Mouse (Mus musculus): ENCODE measurements around the gene Hagh. TPM values are rescaled to one million over a fixed set of nuclear protein-coding genes. Genes with fewer than 3 reads are reported as not detected.

The Hagh gene
- polyA plus RNA-seq, 1 experiment from 2014 or later = 24.1 TPM

DNA sequence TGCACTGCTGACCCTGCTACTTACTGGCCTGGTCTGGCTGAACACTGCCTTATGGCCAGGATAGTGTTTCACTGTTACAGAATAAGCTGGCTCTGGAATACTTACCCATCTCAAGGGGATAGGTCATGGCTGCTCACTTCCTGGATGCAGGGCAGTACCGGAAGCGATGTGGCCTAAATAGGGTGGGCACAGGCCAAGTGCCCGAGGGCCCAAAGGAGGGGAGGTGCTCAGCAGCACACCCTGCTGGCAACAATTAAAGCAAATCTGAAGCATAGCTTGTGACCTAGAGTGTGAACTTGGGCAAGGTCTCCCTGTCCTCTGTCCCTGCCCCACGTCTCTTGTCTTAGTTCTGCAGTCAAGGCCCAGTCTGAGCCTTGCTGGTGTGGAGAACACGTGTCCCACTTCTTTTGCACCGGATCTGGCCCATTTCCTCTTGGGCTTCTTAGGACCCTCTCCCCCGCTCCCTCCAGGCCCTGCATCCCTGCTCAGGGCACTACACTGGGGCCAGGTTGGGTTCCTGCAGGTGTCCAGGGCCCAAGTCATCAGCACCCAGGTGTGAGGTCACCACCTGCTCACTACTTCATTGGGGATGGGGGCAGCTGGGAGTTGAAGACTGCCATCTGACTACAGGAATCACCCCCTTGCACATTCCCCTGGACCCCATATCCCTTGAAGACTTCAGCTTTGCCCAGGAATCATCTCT lies 41.9 kb downstream of the Hagh start:
- no peaks in the 10 kb centered on the region; the same call in 1 of the 2 replicates for H3K36me3 ChIP-seq (replicated peaks; ENCODE audit: control insufficient read depth, insufficient read depth, low read depth, low read length)
- no peak overlapping the region for H3K4me2 ChIP-seq (ENCODE audit: low read depth, low read length)
- ATAC-seq (replicated peaks; ENCODE audit: insufficient number of reproducible peaks, low FRiP score, low TSS enrichment, low read depth) (no peak), DNase-seq (ENCODE audit: low spot score) (peak; percentile 54)
- H3K9me3 ChIP-seq (replicated peaks; ENCODE audit: control insufficient read depth, low read length) = no peaks in the 10 kb centered on the region
- H3K4me3 ChIP-seq (ENCODE audit: low read depth, low read length) = no peak overlapping the region
- no peaks in the 10 kb centered on the region; the same call in none of the 2 replicates for H3K4me1 ChIP-seq (ENCODE audit: control insufficient read depth, insufficient read depth, low read length)
- H3K27me3 ChIP-seq (ENCODE audit: control insufficient read depth, insufficient read depth, low read length) = no peaks in the 10 kb centered on the region
- WGBS = 45% methylated on average over 7 of the region's 7 CpGs
- no peak overlapping the region for H3K27ac ChIP-seq (replicated peaks; ENCODE audit: low read depth, low read length)
- H3K9ac ChIP-seq (replicated peaks; ENCODE audit: low read length) = peak overlapping the region; percentile 30; the same call in 1 of the 2 replicates

DNA sequence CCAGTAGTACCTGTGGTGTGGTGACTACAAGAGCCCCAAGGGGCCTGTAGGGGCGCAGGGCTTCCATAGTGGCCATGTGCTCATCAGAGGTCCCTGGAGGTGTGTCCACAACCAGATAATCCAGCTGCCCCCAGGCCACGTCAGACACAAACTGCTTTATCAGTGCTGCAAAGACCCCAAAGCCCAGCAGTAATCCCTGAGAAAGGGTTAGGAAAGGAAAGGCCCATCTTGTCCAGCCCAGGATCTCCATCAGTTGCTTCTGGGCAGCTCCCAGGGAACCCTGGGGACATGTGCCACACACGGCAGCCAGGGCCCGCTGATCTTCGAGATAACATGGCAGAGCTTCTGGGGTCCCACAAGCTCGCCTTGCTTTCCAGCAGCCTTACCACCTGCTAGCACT lies 44.4 kb downstream of the Hagh start:
- Histone ChIP-seq H3K9me3 (replicated peaks; ENCODE audit: control insufficient read depth, low read length) (no peaks in the 10 kb centered on the region), H3K9ac (replicated peaks; ENCODE audit: low read length) (no peak overlapping the region), H3K4me2 (ENCODE audit: low read depth, low read length) (no peak overlapping the region), H3K27me3 (ENCODE audit: control insufficient read depth, insufficient read depth, low read length) (no peaks in the 10 kb centered on the region), H3K4me3 (ENCODE audit: low read depth, low read length) (no peak overlapping the region), H3K36me3 (replicated peaks; ENCODE audit: control insufficient read depth, insufficient read depth, low read depth, low read length) (no peaks in the 10 kb centered on the region; the same call in 1 of the 2 replicates), H3K4me1 (ENCODE audit: control insufficient read depth, insufficient read depth, low read length) (no peaks in the 10 kb centered on the region; the same call in none of the 2 replicates), H3K27ac (replicated peaks; ENCODE audit: low read depth, low read length) (no peak overlapping the region)
- 84% methylated on average over 6 of the region's 6 CpGs for WGBS
- DNase-seq (ENCODE audit: low spot score) = no peak
- no peak for ATAC-seq (replicated peaks; ENCODE audit: insufficient number of reproducible peaks, low FRiP score, low TSS enrichment, low read depth)

- no peaks in the 10 kb centered on the region; the same call in 1 of the 2 replicates for H3K36me3 ChIP-seq (replicated peaks; ENCODE audit: control insufficient read depth, insufficient read depth, low read depth, low read length)
- no peaks in the 10 kb centered on the region for H3K9me3 ChIP-seq (replicated peaks; ENCODE audit: control insufficient read depth, low read length)
- WGBS = 24% methylated on average over 22 of the region's 22 CpGs
- DNase-seq (ENCODE audit: low spot score) (no peak), ATAC-seq (replicated peaks; ENCODE audit: insufficient number of reproducible peaks, low FRiP score, low TSS enrichment, low read depth) (no peak)
- peak overlapping the region; percentile 59 for H3K9ac ChIP-seq (replicated peaks; ENCODE audit: low read length)
- H3K4me3 ChIP-seq (ENCODE audit: low read depth, low read length) = peak overlapping the region; percentile 87
- H3K27ac ChIP-seq (replicated peaks; ENCODE audit: low read depth, low read length) = no peak overlapping the region
- peak overlapping the region; percentile 83 for H3K4me2 ChIP-seq (ENCODE audit: low read depth, low read length)
- H3K4me1 ChIP-seq (ENCODE audit: control insufficient read depth, insufficient read depth, low read length) = no peaks in the 10 kb centered on the region; the same call in none of the 2 replicates
- H3K27me3 ChIP-seq (ENCODE audit: control insufficient read depth, insufficient read depth, low read length) = no peaks in the 10 kb centered on the region
Observed at GRCm38 (mm10) chr17:24885356-24886133, 45.6 kb downstream of the Hagh start.

DNA sequence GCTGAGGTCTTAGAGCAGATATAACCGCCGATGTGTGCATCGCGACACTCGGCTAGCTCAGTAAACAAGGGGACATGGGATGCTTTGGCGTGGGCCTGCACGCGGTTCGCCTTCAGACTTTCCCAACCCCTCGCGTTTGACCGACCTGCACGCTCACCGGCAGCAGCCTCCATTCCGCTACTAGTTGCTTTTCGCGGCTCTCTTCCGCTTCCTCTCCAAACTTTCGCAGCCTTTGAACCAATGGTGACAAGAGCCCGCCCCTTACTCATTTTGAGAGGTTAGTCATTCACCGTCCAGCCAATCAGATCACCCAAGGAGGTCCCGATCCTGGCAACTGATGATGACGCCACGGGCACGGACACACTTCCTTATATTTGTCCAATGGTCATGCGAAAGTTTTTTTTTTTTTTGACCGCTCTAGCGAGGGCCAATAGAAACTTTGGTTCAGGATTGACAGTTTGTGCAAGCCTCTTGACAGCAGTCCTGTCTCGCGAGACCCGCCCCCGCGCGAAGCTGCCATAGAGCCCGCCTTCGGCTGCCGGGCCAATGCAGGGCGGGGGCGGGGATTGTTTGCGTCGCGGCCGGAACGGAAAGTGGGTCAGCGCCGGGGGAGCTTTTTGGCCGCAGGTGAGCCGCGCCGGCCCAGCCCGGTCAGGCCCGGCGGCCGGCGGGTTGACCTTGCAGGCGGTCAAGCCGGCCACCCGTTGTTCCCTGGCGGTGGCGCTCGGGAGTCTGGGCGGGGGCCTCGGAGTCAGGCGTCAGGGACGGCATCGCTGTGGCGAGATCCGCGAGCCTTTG lies 46.4 kb downstream of the Hagh start, which contains the start of the genes Nubp2 and Spsb3:
TSS of gene Nubp2 (minus strand) at position 216 of the 798 bp plus-strand sequence.
TSS of gene Spsb3 (plus strand) at position 510 of the 798 bp plus-strand sequence.
- H3K4me1 ChIP-seq (ENCODE audit: control insufficient read depth, insufficient read depth, low read length) = no peaks in the 10 kb centered on the region; the same call in none of the 2 replicates
- H3K36me3 ChIP-seq (replicated peaks; ENCODE audit: control insufficient read depth, insufficient read depth, low read depth, low read length) = no peaks in the 10 kb centered on the region; the same call in 1 of the 2 replicates
- H3K27ac ChIP-seq (replicated peaks; ENCODE audit: low read depth, low read length) = 0 out of 2 replicates have a peak within 1 kb of the TSS, but pooled peaks have one; percentile 35
- ATAC-seq (replicated peaks; ENCODE audit: insufficient number of reproducible peaks, low FRiP score, low TSS enrichment, low read depth) = peak; percentile 93
- peak within 1 kb of the TSS; percentile 87 for H3K4me3 ChIP-seq (ENCODE audit: low read depth, low read length)
- under 1% methylated on average over 69 of the region's 69 CpGs for WGBS
- H3K4me2 ChIP-seq (ENCODE audit: low read depth, low read length) = peak within 1 kb of the TSS; percentile 87
- no peaks in the 10 kb centered on the region for H3K9me3 ChIP-seq (replicated peaks; ENCODE audit: control insufficient read depth, low read length)
- peak within 1 kb of the TSS; percentile 78 for H3K9ac ChIP-seq (replicated peaks; ENCODE audit: low read length)
- H3K27me3 ChIP-seq (ENCODE audit: control insufficient read depth, insufficient read depth, low read length) = no peaks in the 10 kb centered on the region
- peak; percentile 99 for DNase-seq (ENCODE audit: low spot score)

GRCm38 (mm10) chr17:24886932-24887271 lies 47.0 kb downstream of the Hagh start:
- Histone ChIP-seq H3K4me3 (ENCODE audit: low read depth, low read length) (peak overlapping the region; percentile 87), H3K9me3 (replicated peaks; ENCODE audit: control insufficient read depth, low read length) (no peaks in the 10 kb centered on the region), H3K4me2 (ENCODE audit: low read depth, low read length) (peak overlapping the region; percentile 87), H3K36me3 (replicated peaks; ENCODE audit: control insufficient read depth, insufficient read depth, low read depth, low read length) (no peaks in the 10 kb centered on the region; the same call in 1 of the 2 replicates), H3K27me3 (ENCODE audit: control insufficient read depth, insufficient read depth, low read length) (no peaks in the 10 kb centered on the region), H3K27ac (replicated peaks; ENCODE audit: low read depth, low read length) (0 out of 2 replicates have a peak overlapping the region, but pooled peaks have one; percentile 35), H3K4me1 (ENCODE audit: control insufficient read depth, insufficient read depth, low read length) (no peaks in the 10 kb centered on the region; the same call in none of the 2 replicates), H3K9ac (replicated peaks; ENCODE audit: low read length) (peak overlapping the region; percentile 78)
- under 1% methylated on average over 18 of the region's 18 CpGs for WGBS
- ATAC-seq (replicated peaks; ENCODE audit: insufficient number of reproducible peaks, low FRiP score, low TSS enrichment, low read depth) (peak; percentile 19), DNase-seq (ENCODE audit: low spot score) (no peak)

- H3K4me2 ChIP-seq (ENCODE audit: low read depth, low read length) = peak overlapping the region; percentile 87
- 67% methylated on average over 18 of the region's 18 CpGs for WGBS
- no peak for DNase-seq (ENCODE audit: low spot score)
- peak overlapping the region; percentile 87 for H3K4me3 ChIP-seq (ENCODE audit: low read depth, low read length)
- H3K36me3 ChIP-seq (replicated peaks; ENCODE audit: control insufficient read depth, insufficient read depth, low read depth, low read length) = no peaks in the 10 kb centered on the region; the same call in 1 of the 2 replicates
- H3K4me1 ChIP-seq (ENCODE audit: control insufficient read depth, insufficient read depth, low read length) = no peaks in the 10 kb centered on the region; the same call in none of the 2 replicates
- ATAC-seq (replicated peaks; ENCODE audit: insufficient number of reproducible peaks, low FRiP score, low TSS enrichment, low read depth) = no peak
- no peak overlapping the region for H3K27ac ChIP-seq (replicated peaks; ENCODE audit: low read depth, low read length)
- H3K27me3 ChIP-seq (ENCODE audit: control insufficient read depth, insufficient read depth, low read length) = no peaks in the 10 kb centered on the region
- H3K9me3 ChIP-seq (replicated peaks; ENCODE audit: control insufficient read depth, low read length) = no peaks in the 10 kb centered on the region
- peak overlapping the region; percentile 78 for H3K9ac ChIP-seq (replicated peaks; ENCODE audit: low read length)
Observed at GRCm38 (mm10) chr17:24887291-24888080, 47.5 kb downstream of the Hagh start.

DNA sequence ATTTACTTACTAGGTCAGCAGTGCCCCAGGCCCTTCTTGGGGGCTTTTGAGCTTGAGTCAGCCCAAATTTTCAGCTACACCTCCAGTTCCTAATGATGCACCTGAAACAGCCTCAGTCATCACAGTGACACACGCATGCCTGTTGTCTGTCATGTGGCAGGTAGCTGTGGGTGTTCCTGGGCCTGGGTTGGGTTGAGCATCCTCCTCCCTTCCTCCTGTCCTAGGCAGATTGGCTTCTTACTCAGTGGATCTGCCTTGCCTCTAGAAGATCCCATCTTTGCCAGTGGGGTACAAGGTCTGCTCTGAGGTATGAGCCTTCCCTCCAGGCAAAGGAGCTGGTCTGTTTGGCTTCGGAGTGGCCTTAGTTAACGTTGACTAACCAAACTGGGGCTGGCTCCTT lies 48.9 kb downstream of the Hagh start:
- no peaks in the 10 kb centered on the region; the same call in 1 of the 2 replicates for H3K36me3 ChIP-seq (replicated peaks; ENCODE audit: control insufficient read depth, insufficient read depth, low read depth, low read length)
- ATAC-seq (replicated peaks; ENCODE audit: insufficient number of reproducible peaks, low FRiP score, low TSS enrichment, low read depth) (no peak), DNase-seq (ENCODE audit: low spot score) (no peak)
- H3K9ac ChIP-seq (replicated peaks; ENCODE audit: low read length) = no peak overlapping the region
- no peaks in the 10 kb centered on the region for H3K27me3 ChIP-seq (ENCODE audit: control insufficient read depth, insufficient read depth, low read length)
- H3K4me2 ChIP-seq (ENCODE audit: low read depth, low read length) = no peak overlapping the region
- 93% methylated on average over 3 of the region's 3 CpGs for WGBS
- H3K4me1 ChIP-seq (ENCODE audit: control insufficient read depth, insufficient read depth, low read length) = no peaks in the 10 kb centered on the region; the same call in none of the 2 replicates
- H3K4me3 ChIP-seq (ENCODE audit: low read depth, low read length) = no peak overlapping the region
- H3K27ac ChIP-seq (replicated peaks; ENCODE audit: low read depth, low read length) = no peak overlapping the region
- H3K9me3 ChIP-seq (replicated peaks; ENCODE audit: control insufficient read depth, low read length) = no peaks in the 10 kb centered on the region

All from embryonic facial prominence, embryonic 11.5 days (tissue).